Mouse (Mus musculus) liver, embryonic 12.5 days (tissue): ENCODE data around the gene Camsap2. TPM values are rescaled to one million over a fixed set of nuclear protein-coding genes. Genes with fewer than 3 reads are reported as not detected.
A peak's percentile ranks its signal among the peaks of the same experiment; 100 is the strongest.

Experiments used
- ATAC-seq: fragments of 200-750 bp; cut with Nextera tagmentation; 2 replicates; pipeline ENCODE4 v1.8.0; 2017; ENCODE audit warnings: moderate number of reproducible peaks, mild to moderate bottlenecking, moderate library complexity
- H3K27ac ChIP-seq: fragments of 300-500 bp; sonication (generic); 2 replicates; pipeline ENCODE4 v1.5.1; 2016; ENCODE audit warnings: mild to moderate bottlenecking
- H3K27me3 ChIP-seq: fragments of 300-500 bp; sonication (generic); replicated peaks from 2 replicates; pipeline ENCODE4 v1.6.1; 2016; ENCODE audit warnings: mild to moderate bottlenecking, moderate library complexity
- H3K36me3 ChIP-seq: fragments of 300-500 bp; sonication (generic); 2 replicates; pipeline ENCODE4 v1.6.1; 2016; ENCODE audit warnings: mild to moderate bottlenecking, moderate library complexity
- H3K4me1 ChIP-seq: fragments of 300-500 bp; sonication (generic); 2 replicates; pipeline ENCODE4 v1.6.1; 2016
- H3K4me2 ChIP-seq: fragments of 300-500 bp; sonication (generic); 2 replicates; pipeline ENCODE4 v1.6.1; 2016; ENCODE audit warnings: mild to moderate bottlenecking, moderate library complexity
- H3K4me3 ChIP-seq: fragments of 300-500 bp; sonication (generic); 2 replicates; pipeline ENCODE4 v1.5.1; 2016; ENCODE audit warnings: mild to moderate bottlenecking, moderate library complexity
- H3K9ac ChIP-seq: fragments of 300-500 bp; sonication (generic); 2 replicates; pipeline ENCODE4 v1.6.1; 2016; ENCODE audit warnings: mild to moderate bottlenecking, moderate library complexity
- H3K9me3 ChIP-seq: fragments of 300-500 bp; sonication (generic); replicated peaks from 2 replicates; pipeline ENCODE4 v1.6.1; 2016; ENCODE audit warnings: mild to moderate bottlenecking, moderate library complexity
- WGBS: fragments of 180-500 bp; shearing (Covaris S2); methylation state at CpG from one replicate; pipeline ENCODE4 v1.1.7; 2016; ENCODE audit not compliant: insufficient replicate concordance; 5-methylcytosine and 5-hydroxymethylcytosine counted together
- polyA plus RNA-seq: library from polyadenylated mRNA; unstranded; fragments of >200 nt; fragmentation: Nextera tagmentation; extraction: Ambion mirVana; gene quantifications from 2 replicates; pipeline ENCODE4 v1.2.1, GENCODE M21; 2016

Camsap2 gene
- polyA plus RNA-seq, 1 experiment from 2014 or later, result 10.9 TPM

- 71% methylated on average over 8 of the region's 8 CpGs for WGBS
- ATAC-seq, result no peak
Measured at GRCm38 (mm10) chr1:136362567-136362966, 16.7 kb upstream of the Camsap2 start.

GRCm38 (mm10) chr1:136361373-136361772 is 15.5 kb upstream of the Camsap2 start:
- H3K27me3 ChIP-seq, result peaks cover 30% of the 10 kb centered on the region
- H3K36me3 ChIP-seq, result no peaks in the 10 kb centered on the region
- no peak overlapping the region for H3K4me3 ChIP-seq
- ATAC-seq, result no peak
- no peak overlapping the region for H3K4me2 ChIP-seq
- no peak overlapping the region for H3K9ac ChIP-seq
- H3K27ac ChIP-seq, result no peak overlapping the region
- no peaks in the 10 kb centered on the region for H3K9me3 ChIP-seq
- WGBS, result 73% methylated on average over 2 of the region's 2 CpGs
- H3K4me1 ChIP-seq, result peaks cover 19% of the 10 kb centered on the region

More at GRCm38 (mm10) chr1:136362567-136362966, 16.7 kb upstream of the Camsap2 start:
- no peak overlapping the region for H3K4me2 ChIP-seq
- H3K9me3 ChIP-seq, result no peaks in the 10 kb centered on the region
- peaks cover 16% of the 10 kb centered on the region for H3K4me1 ChIP-seq
- H3K27me3 ChIP-seq, result peaks cover 30% of the 10 kb centered on the region
- H3K27ac ChIP-seq, result 0 out of 2 replicates have a peak overlapping the region, but pooled peaks have one; percentile 14
- no peaks in the 10 kb centered on the region for H3K36me3 ChIP-seq
- no peak overlapping the region for H3K4me3 ChIP-seq
- H3K9ac ChIP-seq, result no peak overlapping the region

DNA sequence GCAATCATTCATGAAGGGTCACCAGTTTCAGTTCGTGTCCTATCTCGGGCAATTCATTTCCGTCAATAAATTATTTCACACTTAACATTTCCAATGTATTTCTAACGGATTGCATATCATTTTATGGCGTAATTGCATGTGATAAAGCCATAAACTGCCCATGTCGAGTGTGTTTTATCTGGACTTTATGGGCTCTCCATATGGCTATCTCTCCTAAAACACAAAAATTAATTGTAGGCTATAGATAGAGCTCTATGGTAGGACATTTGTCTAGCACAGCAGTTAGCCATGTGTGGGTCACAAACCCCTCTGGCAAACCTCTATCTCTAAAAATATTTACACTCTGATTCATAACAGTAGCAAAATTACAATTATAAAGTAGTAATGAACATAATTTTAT is 15.0 kb upstream of the Camsap2 start:
- Histone ChIP-seq H3K4me1 (peaks cover 19% of the 10 kb centered on the region), H3K36me3 (no peaks in the 10 kb centered on the region), H3K27ac (no peak overlapping the region), H3K9me3 (no peaks in the 10 kb centered on the region), H3K9ac (no peak overlapping the region), H3K27me3 (peaks cover 28% of the 10 kb centered on the region), H3K4me2 (no peak overlapping the region), H3K4me3 (no peak overlapping the region)
- ATAC-seq, result peak; percentile 70
- WGBS, result 58% methylated on average over 6 of the region's 6 CpGs

DNA sequence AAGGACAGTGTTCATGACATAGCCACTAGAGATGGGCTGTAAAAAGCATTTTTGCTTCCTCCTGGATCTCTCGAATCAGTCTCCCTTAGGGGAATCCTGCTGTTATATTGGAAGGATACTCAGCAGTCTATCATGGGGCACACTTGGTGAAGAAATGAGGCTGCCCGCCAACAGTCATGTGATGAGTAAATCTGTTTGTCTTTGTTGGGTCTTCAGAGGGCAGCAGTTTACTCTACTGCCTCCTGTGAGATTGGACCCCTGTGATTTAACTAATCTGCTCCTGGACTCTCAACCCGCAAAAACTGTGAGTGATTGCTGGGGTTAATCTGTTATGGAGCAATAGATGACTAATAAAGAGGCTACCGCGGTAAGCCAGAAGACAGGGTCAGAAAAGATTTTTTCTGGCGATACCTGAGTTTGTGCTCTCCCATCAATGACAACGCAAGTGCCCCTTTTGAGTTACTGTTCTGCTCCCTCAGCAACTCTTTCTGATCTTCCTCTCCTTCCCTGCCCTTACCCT is 13.0 kb upstream of the Camsap2 start:
- ATAC-seq, result no peak
- Histone ChIP-seq H3K9me3 (no peaks in the 10 kb centered on the region), H3K4me2 (no peak overlapping the region), H3K4me3 (no peak overlapping the region), H3K9ac (no peak overlapping the region), H3K4me1 (peaks cover 19% of the 10 kb centered on the region), H3K27ac (no peak overlapping the region), H3K27me3 (peaks cover 18% of the 10 kb centered on the region), H3K36me3 (no peaks in the 10 kb centered on the region)
- WGBS, result 69% methylated on average over 7 of the region's 7 CpGs

GRCm38 (mm10) chr1:136355651-136356050 is 9.7 kb upstream of the Camsap2 start:
- H3K4me3 ChIP-seq, result no peak overlapping the region
- WGBS, result 70% methylated on average over 4 of the region's 4 CpGs
- H3K27ac ChIP-seq, result no peak overlapping the region
- no peak overlapping the region for H3K9ac ChIP-seq
- no peaks in the 10 kb centered on the region for H3K9me3 ChIP-seq
- no peak for ATAC-seq
- no peak overlapping the region for H3K4me2 ChIP-seq
- peaks cover 11% of the 10 kb centered on the region for H3K4me1 ChIP-seq
- H3K36me3 ChIP-seq, result no peaks in the 10 kb centered on the region
- peaks cover 23% of the 10 kb centered on the region for H3K27me3 ChIP-seq

DNA sequence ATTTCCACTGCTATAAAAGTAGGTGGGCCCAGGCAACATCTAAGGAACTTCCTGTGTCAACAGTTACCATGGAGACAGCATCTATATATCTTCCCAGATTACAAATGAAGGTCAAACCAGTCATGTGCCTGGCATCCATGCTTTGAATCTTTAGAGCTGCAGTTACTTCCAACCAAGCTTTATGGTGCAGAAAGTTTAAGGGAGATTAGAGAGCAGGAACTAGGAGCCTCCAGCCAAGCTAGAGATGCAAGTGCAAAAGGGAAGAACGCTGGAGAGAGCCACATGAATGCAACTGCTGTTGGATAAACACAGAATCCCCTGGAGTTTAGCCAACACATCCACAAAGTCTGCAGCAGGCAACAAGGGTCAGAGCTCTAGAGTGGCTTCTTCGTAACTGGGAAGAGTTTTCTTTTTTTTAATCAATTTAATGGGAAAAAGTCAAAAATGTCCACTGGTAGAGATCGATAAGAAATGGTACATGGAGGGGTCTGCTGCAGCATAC is 4.8 kb upstream of the Camsap2 start:
- no peaks in the 10 kb centered on the region for H3K9me3 ChIP-seq
- peaks cover 26% of the 10 kb centered on the region for H3K27me3 ChIP-seq
- no peak for ATAC-seq
- 54% methylated on average over 3 of the region's 3 CpGs for WGBS
- peaks cover 38% of the 10 kb centered on the region for H3K4me1 ChIP-seq
- H3K9ac ChIP-seq, result no peak overlapping the region
- H3K4me3 ChIP-seq, result no peak overlapping the region
- no peak overlapping the region for H3K4me2 ChIP-seq
- no peak overlapping the region for H3K27ac ChIP-seq
- H3K36me3 ChIP-seq, result no peaks in the 10 kb centered on the region

GRCm38 (mm10) chr1:136348137-136348536 is 2.2 kb upstream of the Camsap2 start:
- H3K4me3 ChIP-seq, result no peak overlapping the region
- no peak for ATAC-seq
- WGBS, result 75% methylated on average over 5 of the region's 5 CpGs
- H3K4me2 ChIP-seq, result no peak overlapping the region
- H3K36me3 ChIP-seq, result no peaks in the 10 kb centered on the region
- no peaks in the 10 kb centered on the region for H3K9me3 ChIP-seq
- peaks cover 26% of the 10 kb centered on the region for H3K27me3 ChIP-seq
- peak overlapping the region; percentile 98 for H3K27ac ChIP-seq
- H3K9ac ChIP-seq, result peak overlapping the region; percentile 4; the same call in 1 of the 2 replicates
- H3K4me1 ChIP-seq, result peaks cover 53% of the 10 kb centered on the region

GRCm38 (mm10) chr1:136347140-136347539 is 1.2 kb upstream of the Camsap2 start:
- peak; percentile 85 for ATAC-seq
- Histone ChIP-seq H3K9ac (peak overlapping the region; percentile 95), H3K4me2 (peak overlapping the region; percentile 91)

DNA sequence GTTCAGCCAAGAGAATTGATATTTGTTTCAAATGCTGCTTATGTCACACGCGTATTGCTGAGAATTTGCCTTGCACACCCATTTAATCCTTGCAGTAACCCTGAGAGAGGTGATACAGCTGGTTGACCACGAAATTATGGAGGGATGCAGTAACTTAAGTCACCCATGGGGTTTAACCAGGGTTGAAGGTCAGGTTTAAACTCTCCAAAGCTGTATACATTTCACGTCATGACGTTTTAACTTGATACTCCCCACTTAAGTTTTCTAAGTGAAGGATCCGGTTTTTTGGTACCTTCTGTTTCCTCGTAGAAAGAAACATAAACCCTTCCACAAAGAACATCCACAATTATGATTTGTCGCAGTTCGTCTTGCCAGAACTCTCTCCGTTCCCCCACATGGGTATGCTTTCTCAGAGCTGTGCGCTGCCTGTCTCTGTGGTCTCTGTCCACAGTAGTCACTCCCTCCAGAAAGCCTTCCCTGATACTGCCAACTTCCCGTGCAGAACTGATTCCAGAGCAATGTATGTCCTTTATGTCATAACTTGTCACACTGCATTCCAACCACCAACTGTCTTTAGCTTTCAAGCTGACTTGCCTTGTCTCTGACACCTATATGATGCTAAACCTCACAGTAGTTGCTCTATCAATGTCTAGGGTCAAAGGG is 600 bp upstream of the Camsap2 start:
- Histone ChIP-seq H3K9ac (peak overlapping the region; percentile 95), H3K9me3 (no peaks in the 10 kb centered on the region), H3K36me3 (peaks cover 3% of the 10 kb centered on the region; the same call in 1 of the 2 replicates), H3K4me3 (peak overlapping the region; percentile 95), H3K4me1 (peaks cover 67% of the 10 kb centered on the region), H3K27ac (peak overlapping the region; percentile 98), H3K4me2 (peak overlapping the region; percentile 91), H3K27me3 (peaks cover 14% of the 10 kb centered on the region)
- ATAC-seq, result peak; percentile 51
- 5% methylated on average over 12 of the region's 12 CpGs for WGBS

More at GRCm38 (mm10) chr1:136347140-136347539, 1.2 kb upstream of the Camsap2 start:
- WGBS, result 19% methylated on average over 4 of the region's 4 CpGs
- Histone ChIP-seq H3K4me3 (peak overlapping the region; percentile 95), H3K36me3 (no peaks in the 10 kb centered on the region), H3K27me3 (peaks cover 19% of the 10 kb centered on the region), H3K9me3 (no peaks in the 10 kb centered on the region), H3K27ac (peak overlapping the region; percentile 98), H3K4me1 (peaks cover 62% of the 10 kb centered on the region)

DNA sequence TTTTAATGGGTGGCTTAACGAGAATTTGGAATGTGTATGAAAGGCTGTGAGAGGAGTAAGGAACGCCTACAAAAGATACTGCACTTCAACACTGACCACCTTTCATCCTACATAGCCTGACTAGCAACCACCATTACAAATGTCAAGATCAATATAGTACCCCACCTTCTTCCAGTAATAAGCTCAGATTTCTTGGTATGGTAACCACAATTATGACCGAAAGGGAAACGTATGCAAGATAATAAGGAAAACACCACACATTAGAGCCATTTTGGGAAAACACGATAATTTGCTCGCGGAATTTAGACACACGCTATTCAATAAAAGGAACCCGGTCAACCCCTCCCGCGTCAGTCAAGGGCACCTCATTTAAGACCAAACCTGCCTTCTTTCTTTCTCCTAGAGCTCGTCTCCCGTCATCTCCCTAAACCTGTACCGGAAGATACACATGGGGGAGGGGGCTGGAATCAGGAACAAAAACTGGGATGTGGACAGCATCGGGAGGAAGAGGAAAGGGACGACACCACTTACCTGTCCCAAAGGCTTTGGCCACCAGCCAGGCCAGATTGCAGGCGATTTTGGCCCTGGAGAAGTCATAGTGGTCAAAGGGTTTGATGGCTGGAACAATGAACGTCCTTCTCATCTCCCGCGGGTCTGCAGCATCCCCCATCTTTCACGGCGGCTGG is 993 bp downstream of the Camsap2 start:
- Histone ChIP-seq H3K4me2 (peak overlapping the region; percentile 91), H3K4me1 (peaks cover 73% of the 10 kb centered on the region), H3K9me3 (no peaks in the 10 kb centered on the region), H3K4me3 (peak overlapping the region; percentile 95), H3K27me3 (no peaks in the 10 kb centered on the region; the same call in 1 of the 2 replicates), H3K9ac (peak overlapping the region; percentile 95), H3K27ac (peak overlapping the region; percentile 98), H3K36me3 (peaks cover 19% of the 10 kb centered on the region)
- 2% methylated on average over 22 of the region's 22 CpGs for WGBS
- no peak for ATAC-seq

- no peaks in the 10 kb centered on the region; the same call in 1 of the 2 replicates for H3K27me3 ChIP-seq
- 3% methylated on average over 1 of the region's 1 CpGs for WGBS
- no peaks in the 10 kb centered on the region for H3K9me3 ChIP-seq
- peaks cover 72% of the 10 kb centered on the region for H3K4me1 ChIP-seq
- no peak for ATAC-seq
- H3K9ac ChIP-seq, result peak overlapping the region; percentile 95
- peak overlapping the region; percentile 98; the same call in 1 of the 2 replicates for H3K27ac ChIP-seq
- H3K36me3 ChIP-seq, result peaks cover 26% of the 10 kb centered on the region
- H3K4me2 ChIP-seq, result peak overlapping the region; percentile 91
- H3K4me3 ChIP-seq, result peak overlapping the region; percentile 95
Measured at GRCm38 (mm10) chr1:136344281-136344680, 1.6 kb downstream of the Camsap2 start.

- Histone ChIP-seq H3K9me3 (no peaks in the 10 kb centered on the region), H3K9ac (peak overlapping the region; percentile 95), H3K4me1 (peaks cover 69% of the 10 kb centered on the region), H3K4me3 (peak overlapping the region; percentile 95), H3K27ac (peak overlapping the region; percentile 54; the same call in 1 of the 2 replicates), H3K36me3 (peaks cover 28% of the 10 kb centered on the region), H3K27me3 (no peaks in the 10 kb centered on the region; the same call in 1 of the 2 replicates), H3K4me2 (peak overlapping the region; percentile 91)
- no peak for ATAC-seq
- WGBS, result 47% methylated on average over 7 of the region's 7 CpGs
Measured at GRCm38 (mm10) chr1:136343727-136344126, 2.2 kb downstream of the Camsap2 start.
